Mouse (Mus musculus): ENCODE data around the gene Cers4.

The Cers4 gene

GRCm38 (mm10) chr8:4492851-4493685 is at the start of gene Cers4:
Gene Cers4, plus strand, starts transcription at chr8:4493026.
- H3K36me3 ChIP-seq (ENCODE audit: control insufficient read depth, insufficient read depth, low read length, poor library complexity, severe bottlenecking) = no peaks in the 10 kb centered on the region
- peak; percentile 94 for DNase-seq (ENCODE audit: low read depth, low spot score)
- H3K27me3 ChIP-seq (ENCODE audit: control insufficient read depth, insufficient read depth, low read length, poor library complexity, severe bottlenecking) = no peaks in the 10 kb centered on the region

- Histone ChIP-seq H3K27me3 (ENCODE audit: control insufficient read depth, insufficient read depth, low read length, poor library complexity, severe bottlenecking) (no peaks in the 10 kb centered on the region), H3K36me3 (ENCODE audit: control insufficient read depth, insufficient read depth, low read length, poor library complexity, severe bottlenecking) (no peaks in the 10 kb centered on the region)
- no peak for DNase-seq (ENCODE audit: low read depth, low spot score)
Measured at GRCm38 (mm10) chr8:4458165-4458564, 34.7 kb upstream of the Cers4 start.

GRCm38 (mm10) chr8:4463061-4463460 is 29.8 kb upstream of the Cers4 start:
- Histone ChIP-seq H3K36me3 (ENCODE audit: control insufficient read depth, insufficient read depth, low read length, poor library complexity, severe bottlenecking) (no peaks in the 10 kb centered on the region), H3K27me3 (ENCODE audit: control insufficient read depth, insufficient read depth, low read length, poor library complexity, severe bottlenecking) (no peaks in the 10 kb centered on the region)
- DNase-seq (ENCODE audit: low read depth, low spot score) = no peak

GRCm38 (mm10) chr8:4474419-4475187 is 18.2 kb upstream of the Cers4 start:
- no peak for DNase-seq (ENCODE audit: low read depth, low spot score)
- H3K27me3 ChIP-seq (ENCODE audit: control insufficient read depth, insufficient read depth, low read length, poor library complexity, severe bottlenecking) = no peaks in the 10 kb centered on the region
- H3K36me3 ChIP-seq (ENCODE audit: control insufficient read depth, insufficient read depth, low read length, poor library complexity, severe bottlenecking) = no peaks in the 10 kb centered on the region

GRCm38 (mm10) chr8:4481154-4481553 is 11.7 kb upstream of the Cers4 start:
- Histone ChIP-seq H3K36me3 (ENCODE audit: control insufficient read depth, insufficient read depth, low read length, poor library complexity, severe bottlenecking) (no peaks in the 10 kb centered on the region), H3K27me3 (ENCODE audit: control insufficient read depth, insufficient read depth, low read length, poor library complexity, severe bottlenecking) (no peaks in the 10 kb centered on the region)
- DNase-seq (ENCODE audit: low read depth, low spot score) = no peak

GRCm38 (mm10) chr8:4481586-4481985 is 11.2 kb upstream of the Cers4 start:
- Histone ChIP-seq H3K27me3 (ENCODE audit: control insufficient read depth, insufficient read depth, low read length, poor library complexity, severe bottlenecking) (no peaks in the 10 kb centered on the region), H3K36me3 (ENCODE audit: control insufficient read depth, insufficient read depth, low read length, poor library complexity, severe bottlenecking) (no peaks in the 10 kb centered on the region)
- DNase-seq (ENCODE audit: low read depth, low spot score) = no peak

GRCm38 (mm10) chr8:4482501-4482900 is 10.3 kb upstream of the Cers4 start:
- Histone ChIP-seq H3K27me3 (ENCODE audit: control insufficient read depth, insufficient read depth, low read length, poor library complexity, severe bottlenecking) (no peaks in the 10 kb centered on the region), H3K36me3 (ENCODE audit: control insufficient read depth, insufficient read depth, low read length, poor library complexity, severe bottlenecking) (no peaks in the 10 kb centered on the region)
- DNase-seq (ENCODE audit: low read depth, low spot score) = no peak

- no peak for DNase-seq (ENCODE audit: low read depth, low spot score)
- Histone ChIP-seq H3K36me3 (ENCODE audit: control insufficient read depth, insufficient read depth, low read length, poor library complexity, severe bottlenecking) (no peaks in the 10 kb centered on the region), H3K27me3 (ENCODE audit: control insufficient read depth, insufficient read depth, low read length, poor library complexity, severe bottlenecking) (no peaks in the 10 kb centered on the region)
Measured at GRCm38 (mm10) chr8:4483330-4483729, 9.5 kb upstream of the Cers4 start.

- no peaks in the 10 kb centered on the region; the same call in 1 of the 2 replicates for H3K36me3 ChIP-seq (ENCODE audit: control insufficient read depth, insufficient read depth, low read length, poor library complexity, severe bottlenecking)
- H3K27me3 ChIP-seq (ENCODE audit: control insufficient read depth, insufficient read depth, low read length, poor library complexity, severe bottlenecking) = no peaks in the 10 kb centered on the region
- DNase-seq (ENCODE audit: low read depth, low spot score) = peak; percentile 40
Measured at GRCm38 (mm10) chr8:4493686-4494440, 1.0 kb downstream of the Cers4 start.

- DNase-seq (ENCODE audit: low read depth, low spot score) = no peak
- H3K27me3 ChIP-seq (ENCODE audit: control insufficient read depth, insufficient read depth, low read length, poor library complexity, severe bottlenecking) = no peaks in the 10 kb centered on the region
- no peaks in the 10 kb centered on the region; the same call in 1 of the 2 replicates for H3K36me3 ChIP-seq (ENCODE audit: control insufficient read depth, insufficient read depth, low read length, poor library complexity, severe bottlenecking)
Measured at GRCm38 (mm10) chr8:4495976-4496375, 3.1 kb downstream of the Cers4 start.

- Histone ChIP-seq H3K27me3 (ENCODE audit: control insufficient read depth, insufficient read depth, low read length, poor library complexity, severe bottlenecking) (no peaks in the 10 kb centered on the region), H3K36me3 (ENCODE audit: control insufficient read depth, insufficient read depth, low read length, poor library complexity, severe bottlenecking) (no peaks in the 10 kb centered on the region; the same call in 1 of the 2 replicates)
- DNase-seq (ENCODE audit: low read depth, low spot score) = no peak
Measured at GRCm38 (mm10) chr8:4497610-4498009, 4.8 kb downstream of the Cers4 start.

- Histone ChIP-seq H3K36me3 (ENCODE audit: control insufficient read depth, insufficient read depth, low read length, poor library complexity, severe bottlenecking) (peaks cover 7% of the 10 kb centered on the region), H3K27me3 (ENCODE audit: control insufficient read depth, insufficient read depth, low read length, poor library complexity, severe bottlenecking) (no peaks in the 10 kb centered on the region)
- no peak for DNase-seq (ENCODE audit: low read depth, low spot score)
Measured at GRCm38 (mm10) chr8:4505364-4505763, 12.5 kb downstream of the Cers4 start.

GRCm38 (mm10) chr8:4507527-4507926 is 14.7 kb downstream of the Cers4 start:
- DNase-seq (ENCODE audit: low read depth, low spot score) = no peak
- Histone ChIP-seq H3K27me3 (ENCODE audit: control insufficient read depth, insufficient read depth, low read length, poor library complexity, severe bottlenecking) (no peaks in the 10 kb centered on the region), H3K36me3 (ENCODE audit: control insufficient read depth, insufficient read depth, low read length, poor library complexity, severe bottlenecking) (peaks cover 7% of the 10 kb centered on the region)

GRCm38 (mm10) chr8:4510824-4511223 is 18.0 kb downstream of the Cers4 start:
- peak; percentile 18 for DNase-seq (ENCODE audit: low read depth, low spot score)
- Histone ChIP-seq H3K36me3 (ENCODE audit: control insufficient read depth, insufficient read depth, low read length, poor library complexity, severe bottlenecking) (no peaks in the 10 kb centered on the region; the same call in none of the 2 replicates), H3K27me3 (ENCODE audit: control insufficient read depth, insufficient read depth, low read length, poor library complexity, severe bottlenecking) (no peaks in the 10 kb centered on the region)

All from splenic B cell, adult 2 months (primary cell).